Mouse (Mus musculus): ENCODE data around the gene Msi2. TPM values are rescaled to one million over a fixed set of nuclear protein-coding genes. Genes with fewer than 3 reads are reported as not detected.
A peak's percentile ranks its signal among the peaks of the same experiment; 100 is the strongest.

Msi2 gene
- polyA plus RNA-seq, 1 experiment from 2014 or later, result 16.8 TPM

- Histone ChIP-seq H3K27me3 (ENCODE audit: low read depth, poor library complexity, severe bottlenecking) (no peaks in the 10 kb centered on the region), H3K36me3 (peaks cover 24% of the 10 kb centered on the region), H3K4me1 (peaks cover 81% of the 10 kb centered on the region), H3K4me3 (no peak overlapping the region), H3K27ac (peak overlapping the region; percentile 70), H3K9me3 (replicated peaks) (no peaks in the 10 kb centered on the region)
- 92% methylated on average over 9 of the region's 9 CpGs for WGBS
- DNase-seq (ENCODE audit: low spot score), result no peak
Measured at GRCm38 (mm10) chr11:88419657-88420366, 298.5 kb downstream of the Msi2 start.

GRCm38 (mm10) chr11:88419064-88419463, 299.2 kb downstream of the Msi2 start:
- no peaks in the 10 kb centered on the region for H3K9me3 ChIP-seq (replicated peaks)
- WGBS, result 23% methylated on average over 7 of the region's 7 CpGs
- H3K4me3 ChIP-seq, result no peak overlapping the region
- H3K27me3 ChIP-seq (ENCODE audit: low read depth, poor library complexity, severe bottlenecking), result no peaks in the 10 kb centered on the region
- H3K27ac ChIP-seq, result peak overlapping the region; percentile 70
- no peak for DNase-seq (ENCODE audit: low spot score)
- peaks cover 81% of the 10 kb centered on the region for H3K4me1 ChIP-seq
- H3K36me3 ChIP-seq, result peaks cover 22% of the 10 kb centered on the region

- H3K36me3 ChIP-seq, result peaks cover 49% of the 10 kb centered on the region
- 57% methylated on average over 18 of the region's 18 CpGs for WGBS
- peaks cover 51% of the 10 kb centered on the region for H3K4me1 ChIP-seq
- H3K4me3 ChIP-seq, result no peak overlapping the region
- DNase-seq (ENCODE audit: low spot score), result no peak
- no peaks in the 10 kb centered on the region for H3K27me3 ChIP-seq (ENCODE audit: low read depth, poor library complexity, severe bottlenecking)
- no peaks in the 10 kb centered on the region for H3K9me3 ChIP-seq (replicated peaks)
- peak overlapping the region; percentile 53 for H3K27ac ChIP-seq
Measured at GRCm38 (mm10) chr11:88414157-88414870, 304.0 kb downstream of the Msi2 start.

- Histone ChIP-seq H3K27ac (0 out of 2 replicates have a peak overlapping the region, but pooled peaks have one; percentile 36), H3K4me3 (no peak overlapping the region), H3K36me3 (peaks cover 65% of the 10 kb centered on the region), H3K9me3 (replicated peaks) (no peaks in the 10 kb centered on the region), H3K4me1 (peaks cover 38% of the 10 kb centered on the region), H3K27me3 (ENCODE audit: low read depth, poor library complexity, severe bottlenecking) (no peaks in the 10 kb centered on the region)
- 50% methylated on average over 5 of the region's 5 CpGs for WGBS
- DNase-seq (ENCODE audit: low spot score), result peak; percentile 82
Measured at GRCm38 (mm10) chr11:88412423-88413094, 305.8 kb downstream of the Msi2 start.

GRCm38 (mm10) chr11:88408305-88408704, 310.0 kb downstream of the Msi2 start:
- DNase-seq (ENCODE audit: low spot score), result no peak
- Histone ChIP-seq H3K9me3 (replicated peaks) (no peaks in the 10 kb centered on the region), H3K36me3 (peaks cover 78% of the 10 kb centered on the region), H3K27ac (no peak overlapping the region), H3K4me3 (no peak overlapping the region), H3K27me3 (ENCODE audit: low read depth, poor library complexity, severe bottlenecking) (no peaks in the 10 kb centered on the region; the same call in 1 of the 2 replicates), H3K4me1 (peaks cover 31% of the 10 kb centered on the region)
- 93% methylated on average over 8 of the region's 8 CpGs for WGBS

- Histone ChIP-seq H3K4me1 (peaks cover 23% of the 10 kb centered on the region), H3K27ac (no peak overlapping the region), H3K27me3 (ENCODE audit: low read depth, poor library complexity, severe bottlenecking) (no peaks in the 10 kb centered on the region; the same call in 1 of the 2 replicates), H3K4me3 (no peak overlapping the region), H3K9me3 (replicated peaks) (no peaks in the 10 kb centered on the region), H3K36me3 (peaks cover 74% of the 10 kb centered on the region)
- 78% methylated on average over 3 of the region's 3 CpGs for WGBS
- DNase-seq (ENCODE audit: low spot score), result no peak
Measured at GRCm38 (mm10) chr11:88406408-88406915, 311.9 kb downstream of the Msi2 start.

- WGBS, result 61% methylated on average over 17 of the region's 17 CpGs
- Histone ChIP-seq H3K27me3 (ENCODE audit: low read depth, poor library complexity, severe bottlenecking) (no peaks in the 10 kb centered on the region; the same call in 1 of the 2 replicates), H3K4me3 (no peak overlapping the region), H3K27ac (peak overlapping the region; percentile 26; the same call in 1 of the 2 replicates), H3K9me3 (replicated peaks) (no peaks in the 10 kb centered on the region), H3K36me3 (peaks cover 74% of the 10 kb centered on the region), H3K4me1 (peaks cover 23% of the 10 kb centered on the region)
- no peak for DNase-seq (ENCODE audit: low spot score)
Measured at GRCm38 (mm10) chr11:88404816-88405613, 313.3 kb downstream of the Msi2 start.

- Histone ChIP-seq H3K9me3 (replicated peaks) (no peaks in the 10 kb centered on the region), H3K4me3 (no peak overlapping the region), H3K36me3 (peaks cover 72% of the 10 kb centered on the region), H3K27me3 (ENCODE audit: low read depth, poor library complexity, severe bottlenecking) (no peaks in the 10 kb centered on the region; the same call in 1 of the 2 replicates), H3K27ac (peak overlapping the region; percentile 10; the same call in 1 of the 2 replicates), H3K4me1 (peaks cover 27% of the 10 kb centered on the region)
- no peak for DNase-seq (ENCODE audit: low spot score)
- WGBS, result 83% methylated on average over 5 of the region's 5 CpGs
Measured at GRCm38 (mm10) chr11:88404247-88404677, 314.1 kb downstream of the Msi2 start.

GRCm38 (mm10) chr11:88402290-88402689, 316.0 kb downstream of the Msi2 start:
- H3K9me3 ChIP-seq (replicated peaks), result no peaks in the 10 kb centered on the region
- H3K4me1 ChIP-seq, result peaks cover 27% of the 10 kb centered on the region
- H3K27ac ChIP-seq, result no peak overlapping the region
- DNase-seq (ENCODE audit: low spot score), result no peak
- no peaks in the 10 kb centered on the region; the same call in 1 of the 2 replicates for H3K27me3 ChIP-seq (ENCODE audit: low read depth, poor library complexity, severe bottlenecking)
- peaks cover 66% of the 10 kb centered on the region for H3K36me3 ChIP-seq
- WGBS, result 79% methylated on average over 7 of the region's 7 CpGs
- H3K4me3 ChIP-seq, result no peak overlapping the region

GRCm38 (mm10) chr11:88401333-88401732, 317.0 kb downstream of the Msi2 start:
- Histone ChIP-seq H3K27me3 (ENCODE audit: low read depth, poor library complexity, severe bottlenecking) (no peaks in the 10 kb centered on the region; the same call in 1 of the 2 replicates), H3K27ac (no peak overlapping the region), H3K4me1 (peaks cover 26% of the 10 kb centered on the region), H3K9me3 (replicated peaks) (no peaks in the 10 kb centered on the region), H3K36me3 (peaks cover 56% of the 10 kb centered on the region), H3K4me3 (no peak overlapping the region)
- WGBS, result 93% methylated on average over 6 of the region's 6 CpGs
- no peak for DNase-seq (ENCODE audit: low spot score)

- H3K27ac ChIP-seq, result no peak overlapping the region
- no peak for DNase-seq (ENCODE audit: low spot score)
- peaks cover 53% of the 10 kb centered on the region for H3K36me3 ChIP-seq
- 93% methylated on average over 10 of the region's 10 CpGs for WGBS
- no peaks in the 10 kb centered on the region for H3K9me3 ChIP-seq (replicated peaks)
- no peaks in the 10 kb centered on the region; the same call in 1 of the 2 replicates for H3K27me3 ChIP-seq (ENCODE audit: low read depth, poor library complexity, severe bottlenecking)
- H3K4me1 ChIP-seq, result peaks cover 26% of the 10 kb centered on the region
- no peak overlapping the region for H3K4me3 ChIP-seq
Measured at GRCm38 (mm10) chr11:88400926-88401325, 317.4 kb downstream of the Msi2 start.

GRCm38 (mm10) chr11:88400235-88400634, 318.1 kb downstream of the Msi2 start:
- Histone ChIP-seq H3K9me3 (replicated peaks) (no peaks in the 10 kb centered on the region), H3K4me3 (no peak overlapping the region), H3K27ac (no peak overlapping the region), H3K4me1 (peaks cover 28% of the 10 kb centered on the region), H3K36me3 (peaks cover 50% of the 10 kb centered on the region), H3K27me3 (ENCODE audit: low read depth, poor library complexity, severe bottlenecking) (no peaks in the 10 kb centered on the region; the same call in 1 of the 2 replicates)
- 98% methylated on average over 6 of the region's 6 CpGs for WGBS
- no peak for DNase-seq (ENCODE audit: low spot score)
